Mouse (Mus musculus): ENCODE results near the gene Fjx1. TPM values are rescaled to one million over a fixed set of nuclear protein-coding genes. Genes with fewer than 3 reads are reported as not detected.

The Fjx1 gene
- polyA plus RNA-seq, 1 experiment from 2014 or later: 21.7 TPM

Other genes with a start within 250 kb of the Fjx1 start
- 29.8 and 34.6 TPM in 2 replicates for gene Trim44, start 44.7 kb downstream of the Fjx1 start, polyA plus RNA-seq (2014; fragmentation: Nextera tagmentation; extraction: Ambion mirVana)
- 1.5 and 2.1 TPM in 2 replicates for gene Pamr1, start 97.5 kb upstream of the Fjx1 start, polyA plus RNA-seq (2014; fragmentation: Nextera tagmentation; extraction: Ambion mirVana)
- 11.5 and 12.0 TPM in 2 replicates for gene Slc1a2, start 206.2 kb upstream of the Fjx1 start, polyA plus RNA-seq (2014; fragmentation: Nextera tagmentation; extraction: Ambion mirVana)